Mouse (Mus musculus): ENCODE measurements at regions not wholly inside any gene's neighbourhood (a gene's known extent, or its start where the extent isn't known, plus 50 kb on each side); places are given as distances from the start of the nearest gene placed in this dataset.

GRCm38 (mm10) chr13:3372701-3373100 is 165.2 kb upstream of the Gdi2 start:
- TF ChIP-seq CTCF (IDR thresholded peaks at IDR 0.05; ENCODE audit: low read depth), result no peak
- no peak for TF ChIP-seq EP300 (IDR thresholded peaks at IDR 0.05; ENCODE audit: low read depth)
